Mouse (Mus musculus): Measurements from ENCODE around the gene Amot.

Gene Amot

DNA sequence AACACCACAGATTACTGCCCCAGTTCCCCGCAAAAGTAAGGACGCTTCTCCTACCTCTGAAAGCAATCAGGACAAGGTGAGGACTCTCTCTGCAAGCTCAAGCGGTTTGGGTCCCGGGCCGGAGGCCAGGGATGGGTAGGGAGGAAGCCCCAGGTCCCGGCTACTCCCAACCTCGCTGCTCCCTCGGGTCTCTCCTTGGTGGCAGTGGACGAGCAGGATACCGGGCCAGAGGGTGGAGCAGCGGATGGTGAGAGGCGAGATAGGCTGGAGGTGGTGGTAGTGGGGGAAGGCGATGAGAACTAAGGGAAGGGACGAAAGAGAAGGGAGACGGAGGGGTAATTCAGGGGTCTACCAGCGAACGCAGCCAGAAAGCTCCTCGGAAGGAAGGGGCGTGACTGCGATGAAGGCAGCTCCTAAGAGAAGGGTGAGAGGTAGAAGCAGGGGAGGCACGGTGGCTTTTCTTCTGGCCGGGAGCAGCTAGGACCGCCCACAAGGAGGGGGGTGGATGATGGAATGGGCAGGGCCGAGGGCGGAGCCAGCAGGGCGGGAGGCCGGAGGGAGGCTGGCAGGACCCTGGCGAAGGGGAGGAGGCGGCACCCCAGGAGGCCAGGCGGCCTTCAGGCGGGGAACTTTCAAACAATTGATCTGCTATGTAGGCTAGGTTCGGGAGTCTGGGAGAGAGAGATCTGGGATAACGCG is at the start of gene Amot:
Gene Amot (minus strand): TSS at position 465 of the 699 bp plus-strand sequence.
- DNase-seq = peak; percentile 80 to 84

DNA sequence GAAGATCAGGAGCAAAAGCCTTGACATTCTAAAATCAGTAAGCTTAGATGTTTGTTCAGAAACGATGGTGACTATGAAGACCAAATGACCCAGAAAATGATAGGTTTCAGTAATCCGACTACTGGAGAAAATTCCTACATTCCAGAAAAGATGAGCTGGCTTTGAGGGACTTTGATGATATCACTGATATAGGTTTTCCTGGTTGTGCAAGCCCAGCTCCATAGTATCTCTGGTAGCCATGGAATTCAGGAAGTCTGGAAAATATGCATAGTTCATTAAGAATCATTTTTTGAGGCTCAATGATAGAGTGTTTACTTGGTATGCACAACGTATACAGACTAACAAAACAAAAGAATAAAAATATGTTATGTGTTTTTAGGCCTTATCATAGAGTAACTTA is 40.1 kb upstream of the Amot start:
- no peak for DNase-seq

DNA sequence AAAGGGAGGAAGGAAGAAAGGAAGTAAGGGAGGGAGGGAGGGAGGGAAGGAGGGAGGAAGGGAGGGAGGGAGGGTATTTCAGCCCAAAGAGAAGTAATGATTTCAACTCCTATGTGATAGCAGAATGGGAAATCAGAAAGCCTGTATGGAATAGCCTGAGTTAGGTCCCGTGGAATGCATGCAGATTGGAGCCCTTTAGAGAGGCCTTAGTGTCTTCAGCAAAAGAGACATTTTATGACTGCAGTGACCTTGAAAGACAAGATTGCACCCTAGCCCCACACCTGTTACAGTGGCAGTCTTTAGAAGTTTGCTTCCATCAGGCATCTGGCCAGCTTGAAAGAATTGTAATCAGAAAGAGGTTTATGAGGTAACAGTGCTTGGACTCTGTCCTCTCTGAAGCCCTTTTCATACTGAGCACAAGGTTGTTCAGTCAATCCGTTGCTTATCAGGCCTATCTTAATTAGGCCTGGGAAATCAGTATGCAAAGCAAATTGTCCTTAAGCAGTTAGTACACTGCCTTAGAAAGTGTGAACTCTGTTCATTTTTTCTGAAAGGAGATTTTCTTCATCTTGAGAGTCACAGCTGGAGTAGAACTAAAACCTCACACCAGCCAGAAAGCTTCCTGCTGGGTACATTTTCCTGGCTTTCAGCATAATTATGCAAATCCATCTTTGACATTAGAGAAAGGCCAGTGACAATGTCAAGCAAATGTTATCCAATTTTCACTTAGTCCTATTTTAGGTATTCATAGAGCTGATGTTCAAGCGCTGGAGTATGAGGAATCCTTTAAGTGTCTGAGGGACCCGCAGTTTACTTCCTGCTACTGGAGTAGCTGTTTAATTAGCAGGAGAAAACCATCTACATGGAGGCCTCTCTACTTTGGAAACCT is 38.9 kb upstream of the Amot start:
- DNase-seq = no peak

DNA sequence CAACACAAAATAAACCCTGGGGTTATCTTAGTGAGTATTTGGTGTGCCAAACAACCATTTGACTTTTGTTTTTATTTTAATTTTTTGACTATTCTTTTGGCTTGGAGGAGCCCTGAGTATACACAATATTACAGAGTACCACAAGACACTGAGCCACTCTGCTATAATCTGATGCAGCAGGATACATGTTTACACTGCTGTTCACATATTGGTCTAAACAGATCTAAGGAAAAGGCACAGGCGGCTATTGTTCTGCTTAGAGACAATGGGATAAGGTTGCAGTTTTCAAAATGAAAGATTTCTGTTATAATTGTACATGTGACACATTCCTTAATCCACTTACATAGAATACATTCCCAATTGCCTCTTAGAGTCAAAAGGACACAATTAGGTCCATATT is 36.1 kb upstream of the Amot start:
- DNase-seq = no peak

DNA sequence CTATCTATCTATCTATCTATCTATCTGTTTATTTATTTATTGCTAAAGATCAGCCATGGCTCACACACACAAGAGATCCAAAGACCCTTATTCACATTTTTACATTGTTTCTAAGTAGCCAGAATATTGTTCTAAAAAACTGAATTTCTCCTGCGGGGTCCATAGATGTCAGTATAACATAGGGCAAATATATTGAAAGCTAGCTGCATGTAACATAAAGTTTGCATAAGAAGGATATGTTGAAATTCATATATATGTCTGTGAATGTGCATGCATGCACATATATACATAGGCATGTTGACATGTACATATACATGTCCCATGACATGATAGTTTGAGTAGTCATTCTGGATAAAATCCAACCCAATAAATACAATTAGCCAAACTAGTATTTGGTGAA is 35.3 kb upstream of the Amot start:
- no peak for DNase-seq

DNA sequence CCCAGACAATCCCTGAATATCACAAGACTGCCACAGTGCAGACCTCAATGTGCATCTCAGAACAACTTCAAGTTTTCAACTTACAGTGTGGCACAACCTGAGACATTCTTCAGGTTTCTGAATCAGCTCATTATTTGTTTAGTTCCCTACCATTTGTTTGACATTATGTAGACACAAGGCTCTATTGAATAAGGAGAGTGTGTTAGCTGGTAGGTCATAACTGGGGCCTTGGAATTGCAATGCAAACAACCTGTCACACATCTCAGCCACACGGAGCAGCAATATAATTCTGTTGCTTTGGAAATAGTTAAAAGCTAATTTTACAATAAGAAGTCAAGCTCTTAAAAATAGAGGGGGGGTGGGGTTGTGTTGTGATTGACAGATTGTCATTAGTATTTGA is 24.6 kb upstream of the Amot start:
- DNase-seq = no peak

DNA sequence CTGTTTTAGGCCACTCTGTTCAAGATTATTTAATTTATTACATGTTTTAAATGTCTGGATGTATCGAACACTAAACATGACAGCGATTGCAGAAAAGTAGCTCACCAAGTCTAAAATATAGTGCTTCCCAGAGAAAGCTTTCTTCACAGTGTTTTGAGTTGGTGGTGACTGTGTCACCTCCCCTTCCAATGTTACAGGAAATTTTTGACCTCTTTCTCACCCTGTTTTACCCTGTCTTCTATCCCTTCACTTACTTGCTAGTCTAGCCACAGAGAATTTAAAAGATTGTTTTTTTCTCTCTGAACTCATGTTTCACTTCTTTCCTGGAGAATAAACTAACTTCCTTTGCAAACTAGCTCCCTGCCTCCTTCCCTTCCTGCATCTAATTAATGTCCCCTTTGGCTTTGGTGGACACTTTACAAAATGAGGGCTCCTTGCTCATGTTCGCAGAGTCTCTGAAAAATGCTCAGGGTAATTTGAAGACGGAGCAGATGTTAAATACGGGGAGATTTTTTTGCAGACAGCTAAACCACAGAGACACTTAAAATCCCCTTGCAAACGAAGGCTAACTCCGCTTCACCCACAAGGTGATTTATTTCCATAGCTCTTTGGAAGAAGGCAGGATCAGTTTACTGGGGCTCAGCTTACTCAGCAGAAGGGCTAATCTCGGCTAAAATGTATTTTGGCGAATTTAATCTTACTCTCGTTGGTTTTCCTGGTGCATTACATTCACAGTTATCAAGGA is 11.5 kb upstream of the Amot start:
- no peak for DNase-seq

DNA sequence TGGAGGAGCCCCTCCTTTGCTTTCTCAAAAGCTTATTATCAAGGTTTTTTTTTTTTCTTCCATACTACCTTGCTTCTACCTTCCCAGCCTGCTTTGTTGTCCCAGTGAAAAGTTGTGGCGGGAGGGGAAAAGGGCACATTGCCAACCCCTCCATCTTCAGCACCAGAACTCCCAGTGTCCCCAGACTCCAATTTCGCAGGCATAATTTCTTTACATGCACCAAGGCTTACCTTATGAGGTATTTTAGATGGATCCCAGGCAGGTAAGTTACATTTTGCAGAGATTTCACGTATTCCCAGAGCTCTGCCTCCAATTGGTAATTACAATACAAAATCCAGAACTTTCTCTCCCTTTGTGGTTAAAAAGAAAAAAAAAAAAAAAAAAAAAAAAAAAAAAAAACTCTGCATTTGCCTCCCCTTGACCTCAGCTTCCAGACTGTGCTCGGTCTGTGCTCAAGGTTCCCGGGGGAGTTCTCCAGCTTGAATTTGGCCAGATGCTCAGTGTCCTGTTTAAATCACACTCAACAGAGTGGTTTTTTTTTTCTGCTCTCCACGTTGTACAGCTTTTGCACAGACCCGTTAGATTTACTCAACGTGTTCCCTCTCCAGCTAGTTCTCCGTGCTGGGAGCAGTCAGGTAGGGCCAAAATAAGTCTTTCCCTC is 10.6 kb upstream of the Amot start:
- no peak for DNase-seq

DNA sequence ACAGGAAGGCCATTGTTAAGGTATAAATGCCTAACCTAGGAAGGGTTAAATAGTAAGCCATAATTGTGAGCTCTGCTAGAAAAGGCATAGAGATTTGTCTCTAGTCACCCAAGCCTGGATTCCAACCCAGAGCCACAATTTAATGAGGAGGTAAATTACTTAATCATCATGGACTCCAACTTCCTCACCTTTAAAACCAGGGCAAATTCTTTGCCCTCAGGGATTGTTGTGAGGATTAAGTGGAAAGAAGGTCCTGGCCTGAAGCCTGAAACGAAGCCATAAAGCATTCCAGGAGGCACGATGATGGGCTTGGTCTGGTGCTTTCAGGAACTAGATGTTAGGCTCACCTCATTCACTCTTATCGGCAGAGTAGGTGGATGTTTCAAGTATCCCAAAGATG is 5.7 kb upstream of the Amot start:
- no peak for DNase-seq

DNA sequence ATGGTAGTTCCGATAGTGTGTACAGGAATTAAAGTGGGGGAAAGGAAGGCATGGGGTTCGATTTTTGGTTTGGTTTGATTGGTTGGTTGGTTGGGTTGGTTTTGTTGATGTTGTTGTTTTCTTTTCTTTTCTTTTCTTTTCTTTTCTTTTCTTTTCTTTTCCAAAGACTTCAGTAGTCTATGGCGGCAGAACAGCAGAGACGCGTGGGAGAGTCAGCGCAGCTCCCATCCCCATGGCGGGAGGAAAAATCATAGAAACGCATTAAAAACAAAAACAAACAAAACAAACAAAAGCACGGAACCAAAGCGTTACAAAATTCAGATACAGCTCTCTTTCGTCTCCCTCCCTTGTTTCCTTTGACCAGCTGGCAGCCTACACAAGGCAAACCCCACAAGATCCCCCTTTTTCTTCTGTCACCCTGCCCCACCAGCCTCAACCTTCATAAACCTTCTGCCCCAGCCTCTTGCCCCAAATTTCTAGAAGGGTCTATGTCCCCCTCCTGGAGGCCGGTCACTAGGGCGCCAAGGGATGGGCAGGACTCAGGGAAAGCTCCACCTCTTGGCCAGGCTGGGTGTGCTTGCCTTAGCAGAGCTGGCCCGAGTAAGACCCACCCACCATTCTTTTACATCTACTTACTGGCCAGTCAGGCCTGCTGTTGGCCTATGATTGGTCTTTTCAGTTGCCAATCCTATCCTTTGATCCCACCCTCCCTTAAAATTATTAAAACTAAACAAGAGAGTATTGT is 648 bp upstream of the Amot start:
- DNase-seq = peak; percentile 55 to 65

DNA sequence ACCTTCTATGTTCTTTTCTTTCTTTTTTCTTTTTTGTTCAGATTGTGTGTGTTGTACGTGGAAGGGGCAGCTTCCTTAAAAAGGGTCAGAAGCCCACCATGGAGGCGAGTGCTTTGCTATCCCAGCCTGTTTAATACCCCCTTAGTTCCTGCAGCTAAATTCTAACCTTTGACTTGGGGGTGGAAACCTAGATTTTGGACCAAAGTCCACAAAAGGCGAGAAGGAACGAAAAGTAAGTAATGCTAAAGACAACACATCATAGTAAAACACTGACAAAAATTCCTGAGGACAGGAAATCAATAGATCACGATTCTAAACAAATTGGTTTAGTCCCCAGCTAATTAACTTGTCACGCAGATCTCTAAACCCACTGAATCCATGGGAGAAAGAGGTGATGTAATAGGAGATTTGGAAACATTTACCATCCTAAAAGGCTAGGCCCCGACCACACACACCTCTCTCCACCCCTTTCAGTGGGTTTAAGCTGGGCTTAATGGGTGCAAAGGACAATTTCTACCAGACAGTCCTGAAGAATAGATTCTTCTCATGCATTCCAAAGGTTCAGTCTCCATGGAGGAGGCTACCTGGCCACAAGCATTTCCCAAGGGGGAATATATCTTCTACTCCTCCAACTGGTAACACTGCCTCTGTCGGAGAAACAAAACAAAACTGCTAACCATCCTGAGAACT is 3.2 kb downstream of the Amot start:
- no peak for DNase-seq

DNA sequence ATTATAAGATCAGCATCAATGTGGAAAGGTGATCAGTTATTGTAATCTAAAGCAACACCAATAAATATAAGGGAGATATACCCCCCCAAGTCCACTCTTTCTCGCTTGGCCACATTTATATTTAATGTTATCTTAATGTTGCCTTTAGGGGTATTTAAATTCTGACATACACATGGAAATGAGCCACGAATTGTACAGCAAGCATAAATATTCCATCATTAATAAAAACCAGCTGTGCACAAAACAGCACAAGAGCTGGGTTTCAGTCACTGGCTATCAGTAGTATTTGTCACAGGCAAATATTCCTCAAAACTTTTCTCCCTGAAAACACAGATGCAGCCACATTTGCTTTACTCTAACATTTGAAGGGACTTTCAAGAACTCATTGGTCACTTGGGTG is 5.9 kb downstream of the Amot start:
- no peak for DNase-seq

DNA sequence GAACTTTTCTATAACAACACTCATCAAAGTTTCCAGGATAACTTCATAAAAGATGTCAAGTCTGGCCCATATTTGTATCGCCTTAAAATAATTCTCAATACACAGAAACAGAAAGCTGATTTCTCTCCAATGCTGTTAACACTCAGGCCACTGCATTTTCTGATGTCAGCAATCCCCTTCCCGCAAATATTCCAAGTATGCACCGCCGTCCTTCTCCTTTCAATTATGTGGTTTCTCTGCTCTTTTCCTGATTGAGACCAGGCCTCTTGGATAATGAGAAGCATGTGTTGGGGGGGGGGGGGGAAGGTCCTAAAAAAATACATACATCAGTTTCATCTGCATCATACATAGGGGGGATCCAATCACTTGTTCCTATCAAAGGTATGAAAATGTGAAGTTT is 6.3 kb downstream of the Amot start:
- no peak for DNase-seq

DNA sequence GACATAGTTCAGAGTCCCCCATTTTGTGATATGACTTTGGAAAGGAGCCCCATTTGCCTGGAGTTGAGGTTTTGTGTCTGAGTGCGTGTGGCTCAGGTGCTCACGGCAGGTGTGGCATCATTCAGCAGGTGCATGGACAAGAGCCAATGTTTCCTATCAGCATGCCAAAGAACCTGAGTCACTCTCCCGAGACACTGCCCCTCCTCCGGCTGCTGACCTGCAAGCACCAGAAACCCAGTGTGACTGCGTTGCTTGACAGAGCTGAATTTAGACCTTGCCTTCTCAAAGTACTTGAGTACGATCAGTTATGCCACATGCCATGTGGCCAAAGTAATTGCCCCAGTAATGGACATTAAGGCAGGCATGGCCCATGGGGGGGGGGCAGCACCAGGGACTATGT is 7.5 kb downstream of the Amot start:
- DNase-seq = no peak

DNA sequence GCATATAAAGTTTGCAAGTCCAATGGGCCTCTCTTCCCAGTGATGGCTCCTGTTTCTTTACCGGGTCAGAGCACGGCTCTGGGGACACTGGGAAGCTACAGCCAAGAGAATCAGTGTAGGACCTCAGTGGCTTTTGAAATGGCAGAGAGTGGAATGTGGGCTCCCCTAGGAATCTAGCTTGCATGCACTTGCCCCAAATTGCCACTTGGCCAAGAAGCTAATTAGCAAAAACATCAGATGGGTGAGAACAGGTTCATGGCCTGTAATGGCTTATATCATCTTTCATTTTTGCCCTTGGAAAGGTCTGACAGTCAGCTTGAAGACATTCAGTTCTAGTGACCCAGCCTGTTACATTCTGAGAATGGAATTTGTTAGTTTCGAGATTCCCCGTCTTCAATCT is 9.6 kb downstream of the Amot start:
- no peak for DNase-seq

DNA sequence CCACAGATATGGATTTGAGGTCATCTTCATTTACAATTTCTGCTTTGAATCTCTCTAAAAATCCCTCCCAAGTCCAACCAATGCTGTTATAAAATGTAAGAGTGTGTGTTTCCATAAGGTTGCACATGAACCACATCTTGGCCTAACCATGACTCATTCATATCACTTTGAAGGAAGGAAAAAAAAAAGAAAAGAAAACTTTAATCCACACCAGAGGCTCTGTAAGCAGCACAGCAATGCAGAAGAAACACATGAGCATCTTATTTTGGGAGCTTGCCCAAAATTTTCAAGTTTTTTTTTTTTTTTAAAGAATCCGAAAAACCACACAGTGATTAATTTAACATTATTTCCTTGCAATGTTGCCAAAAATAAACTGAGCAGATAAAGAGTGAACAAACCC is 14.2 kb downstream of the Amot start:
- no peak for DNase-seq

DNA sequence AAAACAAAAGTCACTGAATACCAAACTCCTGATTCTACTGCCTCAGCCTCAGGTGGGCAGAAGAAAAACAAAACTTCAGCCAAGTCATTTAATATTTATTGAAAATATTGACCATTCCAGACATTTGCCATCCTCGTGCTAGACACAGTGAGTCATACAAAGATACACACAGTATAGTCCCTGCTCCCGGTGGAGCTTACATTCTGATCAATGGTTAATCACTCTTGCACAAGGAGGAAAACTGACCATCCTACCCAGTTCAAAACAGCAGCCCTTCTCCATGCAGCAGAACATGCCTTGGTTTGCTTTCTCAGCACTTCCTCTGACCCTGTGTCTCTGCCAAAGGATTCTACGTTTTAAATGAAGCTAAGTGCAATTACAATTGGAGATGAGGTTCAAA is 14.6 kb downstream of the Amot start:
- DNase-seq = no peak

DNA sequence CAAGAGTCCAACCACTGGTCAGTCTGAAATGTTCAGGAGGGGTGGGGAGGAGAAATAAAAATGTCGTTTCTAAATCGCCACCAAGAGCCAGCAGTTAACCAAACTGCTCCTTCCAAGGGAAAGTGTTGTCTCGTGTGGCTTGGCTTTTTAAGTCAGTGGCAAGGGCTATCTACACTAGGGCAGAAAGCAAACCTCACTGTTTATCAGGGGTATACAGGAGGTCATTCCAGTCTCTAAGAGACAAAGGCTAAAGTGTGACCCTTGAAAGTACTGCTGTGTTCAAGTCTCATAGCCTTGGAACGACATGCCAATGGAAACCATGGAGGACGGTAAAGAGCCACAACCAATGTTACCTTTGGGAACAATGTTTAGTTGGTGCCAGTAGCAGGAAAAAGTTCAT is 15.0 kb downstream of the Amot start:
- no peak for DNase-seq

DNA sequence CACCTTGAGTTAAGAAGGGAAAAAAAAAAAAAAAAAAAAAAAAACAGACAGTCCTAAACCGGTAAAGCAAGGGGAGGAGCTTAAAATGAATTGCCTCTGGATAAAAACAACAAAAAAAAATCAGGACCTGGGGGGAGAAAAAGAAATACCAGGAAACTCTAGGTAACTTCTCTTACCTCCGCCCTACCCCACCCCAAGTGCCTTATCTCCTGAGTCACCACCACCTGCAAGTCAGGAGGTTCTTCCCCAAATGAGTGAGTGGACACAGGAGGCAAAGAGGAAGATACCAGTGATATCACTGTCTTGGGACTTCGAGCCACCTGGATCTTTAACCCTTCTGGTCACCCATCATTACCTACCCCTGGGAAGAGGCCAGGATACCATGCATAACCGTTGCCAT is 19.5 kb downstream of the Amot start:
- DNase-seq = no peak

DNA sequence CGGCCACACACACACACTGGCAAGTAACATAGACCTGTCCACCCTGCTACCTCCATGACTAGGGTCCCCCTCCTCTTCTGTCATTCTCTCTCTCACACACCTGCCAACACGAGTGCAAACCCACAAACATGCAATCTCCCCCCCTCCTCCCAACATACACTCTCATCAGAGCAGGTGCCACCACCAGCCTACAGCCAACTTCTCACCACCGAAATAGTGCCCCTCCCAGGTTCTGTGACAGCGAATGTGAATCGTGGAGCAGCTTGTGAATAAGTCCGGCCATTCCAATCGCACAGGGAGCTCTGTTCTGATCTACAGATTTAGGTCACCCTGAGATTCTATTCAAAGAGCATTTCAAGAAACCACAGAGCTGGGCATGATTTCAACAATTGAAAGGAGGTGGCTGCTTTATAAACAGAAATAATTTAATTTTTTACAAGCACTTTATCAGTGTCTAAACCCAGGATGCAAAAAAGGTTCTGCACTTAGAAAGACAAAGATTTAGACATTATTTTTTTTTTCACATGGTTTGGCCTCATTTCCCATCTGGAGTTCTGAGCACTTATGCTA is 21.4 kb downstream of the Amot start:
- peak in 1 of 2 experiments; percentile 12 for DNase-seq

DNA sequence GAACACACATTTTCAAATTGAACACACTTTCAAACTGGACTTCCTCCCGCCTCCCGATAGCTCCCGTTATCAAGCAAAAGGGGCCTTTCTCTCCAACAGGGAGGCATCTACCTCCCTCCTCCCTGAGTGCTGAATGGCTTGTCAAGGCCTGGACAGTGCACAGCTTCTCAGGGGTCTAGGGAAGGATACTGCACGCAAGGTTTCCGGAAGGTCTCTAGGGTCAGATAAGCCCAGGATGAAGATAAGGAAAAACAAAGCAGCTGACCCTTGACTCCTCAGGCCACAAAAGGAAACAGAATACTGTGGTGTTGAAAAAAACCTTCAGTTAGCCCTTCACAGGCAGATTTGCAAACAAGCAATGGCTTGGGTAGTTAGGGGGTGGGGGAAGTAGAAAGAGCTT is 22.6 kb downstream of the Amot start:
- DNase-seq = no peak

DNA sequence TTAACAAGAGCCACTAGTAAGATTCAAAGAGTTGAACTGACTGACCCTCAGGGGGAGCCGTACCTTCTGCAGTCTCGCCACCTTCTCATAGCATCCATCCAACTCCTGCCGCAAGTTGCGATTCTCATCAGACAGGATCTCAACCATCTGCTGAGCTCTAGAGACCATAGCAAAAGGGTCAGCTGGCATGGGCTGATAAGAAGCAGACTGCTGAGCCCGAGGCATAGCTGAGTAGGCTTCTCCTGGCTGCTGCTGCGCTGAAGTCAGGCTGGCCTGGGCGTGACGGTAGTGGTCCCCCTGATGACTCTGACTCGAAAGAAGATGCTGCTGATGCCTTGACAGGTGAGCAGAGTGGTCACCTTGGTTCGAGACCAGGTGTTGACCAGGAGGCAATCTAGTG is 25.0 kb downstream of the Amot start:
- DNase-seq = no peak

Measured in cerebellum, adult 18-20 months (tissue).